8 mouse cellular contexts compared by ENCODE assay signal in the genomic region with DNA sequence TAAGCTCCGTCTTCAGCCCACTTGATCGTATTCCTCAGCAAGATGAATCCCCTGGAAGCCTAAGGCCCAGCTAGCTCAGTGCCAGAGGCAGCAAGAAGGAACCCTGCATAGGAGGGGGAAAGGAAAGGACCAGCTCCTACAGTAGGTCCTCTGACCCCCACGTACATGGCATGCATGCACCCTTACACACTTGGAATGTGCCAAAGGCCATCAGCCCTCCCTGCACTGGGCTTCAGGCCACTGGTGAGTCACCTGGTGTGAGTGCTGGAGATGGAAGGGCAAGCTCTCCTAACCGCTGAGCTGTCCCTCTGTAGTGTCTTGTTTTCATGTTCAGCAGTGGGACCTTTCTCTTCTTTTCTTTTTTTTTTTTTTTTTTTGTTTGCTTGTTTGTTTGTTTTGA. TPM values are rescaled to one million over a fixed set of nuclear protein-coding genes. Genes with fewer than 3 reads are reported as not detected.
DNase-seq lines count a peak whose midpoint lies in the region.

No protein-coding gene starts in this region.

- intact Hi-C loops in heart, postnatal 36 days (cut with DNase I) = no loop called here

- peak; percentile 31 to 34 for DNase-seq in cerebellum, postnatal 36 days
- no peak for DNase-seq in cerebellum, adult 9-10 months
- peak; percentile 77 for DNase-seq in 3134 (ENCODE audit: extremely low read depth, insufficient read length, low spot score)
- DNase-seq in adrenal gland, postnatal 36 days = peak; percentile 86 to 89
- DNase-seq in heart, postnatal 36 days = peak; percentile 52 to 67
- DNase-seq in layer of hippocampus, adult 11-12 months (ENCODE audit: low spot score) = no peak
- no peak for DNase-seq in retina, embryonic 14.5 days (ENCODE audit: low spot score)
- no peak for DNase-seq in right cerebral cortex, adult 18-20 months

RNA-seq across cellular contexts. Expression of gene Nedd4, which starts 52.8 kb away (rescaled TPM):
- 100 to 1,000 TPM; 431 to 435 TPM for total RNA-seq in adrenal gland, postnatal 36 days (2021)
- 100 to 1,000 TPM; 366 to 383 TPM for total RNA-seq in heart, postnatal 36 days (2021)

Comparison
In these comparisons a context has a peak if more than half of its experiments do, and no peak if none do; other contexts are left out.
1. DNase-seq: peak in cerebellum, postnatal 36 days (2 of 2), 3134 (single experiment), adrenal gland, postnatal 36 days (2 of 2) and heart, postnatal 36 days (2 of 2); none in cerebellum, adult 9-10 months (single experiment), layer of hippocampus, adult 11-12 months (single experiment), retina, embryonic 14.5 days (single experiment) and right cerebral cortex, adult 18-20 months (single experiment).